Mouse (Mus musculus) forebrain, embryonic 14.5 days (tissue): ENCODE results near the gene Rbms3. TPM values are rescaled to one million over a fixed set of nuclear protein-coding genes. Genes with fewer than 3 reads are reported as not detected.

ENCODE experiments used
- ATAC-seq: fragments of 200-750 bp; cut with Nextera tagmentation; 2 replicates; pipeline ENCODE4 v1.8.0; 2017; ENCODE audit warnings: mild to moderate bottlenecking, moderate library complexity
- DNase-seq: peaks from one replicate; pipeline ENCODE4 v3.0.0-alpha.2; 2015; ENCODE audit warnings: low spot score
- H3K27ac ChIP-seq: fragments of 300-500 bp; sonication (generic); 2 replicates; pipeline ENCODE4 v1.5.1; 2014; ENCODE audit warnings: low read depth, mild to moderate bottlenecking, control low read depth, low read length, moderate library complexity
- H3K27me3 ChIP-seq: fragments of 300-500 bp; sonication (generic); replicated peaks from 2 replicates; pipeline ENCODE4 v1.6.1; 2014; ENCODE audit warnings: low read length, control low read depth, mixed read lengths; ENCODE audit not compliant: control insufficient read depth, insufficient read depth
- H3K36me3 ChIP-seq: fragments of 300-500 bp; sonication (generic); 2 replicates; pipeline ENCODE4 v1.6.1; 2014; ENCODE audit warnings: low read length, control low read depth; ENCODE audit not compliant: control insufficient read depth, insufficient read depth
- H3K4me1 ChIP-seq: fragments of 300-500 bp; sonication (generic); 2 replicates; pipeline ENCODE4 v1.6.1; 2014; ENCODE audit warnings: antibody characterized with exemption, low read length, control low read depth; ENCODE audit not compliant: control insufficient read depth, insufficient read depth
- H3K4me2 ChIP-seq: fragments of 300-500 bp; sonication (generic); 2 replicates; pipeline ENCODE4 v1.6.1; 2014; ENCODE audit warnings: mild to moderate bottlenecking, control low read depth, low read length
- H3K4me3 ChIP-seq: fragments of 300-500 bp; sonication (generic); 2 replicates; pipeline ENCODE4 v1.5.1; 2014; ENCODE audit warnings: low read depth, low read length, control low read depth
- H3K9ac ChIP-seq: fragments of 300-500 bp; sonication (generic); 2 replicates; pipeline ENCODE4 v1.6.1; 2014; ENCODE audit warnings: mild to moderate bottlenecking, low read length, control low read depth, moderate library complexity
- H3K9me3 ChIP-seq: fragments of 300-500 bp; sonication (generic); replicated peaks from 2 replicates; pipeline ENCODE4 v1.6.1; 2016; ENCODE audit warnings: low read length, control low read depth, mixed read lengths; ENCODE audit not compliant: control insufficient read depth
- WGBS: fragments of 180-500 bp; shearing (Covaris S2); extraction: QIAGEN DNeasy Blood & Tissue Kit; methylation state at CpG from one replicate; pipeline ENCODE4 v1.1.7; 2014; 5-methylcytosine and 5-hydroxymethylcytosine counted together
- polyA plus RNA-seq: library from polyadenylated mRNA; unstranded; fragments of >200 nt; fragmentation: Nextera tagmentation; extraction: Ambion mirVana; gene quantifications from 2 replicates; pipeline ENCODE4 v1.2.1, GENCODE M21; 2014

Rbms3 gene
- polyA plus RNA-seq, 1 experiment from 2014 or later: 13.8 TPM

GRCm38 (mm10) chr9:117041291-117041992, 588.3 kb downstream of the Rbms3 start:
- Histone ChIP-seq H3K27me3 (no peaks in the 10 kb centered on the region), H3K9ac (no peak overlapping the region), H3K9me3 (no peaks in the 10 kb centered on the region), H3K27ac (no peak overlapping the region), H3K4me3 (no peak overlapping the region), H3K36me3 (no peaks in the 10 kb centered on the region), H3K4me1 (no peaks in the 10 kb centered on the region), H3K4me2 (no peak overlapping the region)
- ATAC-seq (no peak), DNase-seq (no peak)

GRCm38 (mm10) chr9:117039941-117040453, 589.7 kb downstream of the Rbms3 start:
- ATAC-seq: 0 out of 2 replicates have a peak, but pooled peaks have one; percentile 32
- WGBS: 44% methylated on average over 6 of the region's 6 CpGs
- Histone ChIP-seq H3K4me1 (no peaks in the 10 kb centered on the region), H3K4me2 (no peak overlapping the region), H3K9ac (no peak overlapping the region), H3K27ac (no peak overlapping the region), H3K4me3 (no peak overlapping the region), H3K27me3 (no peaks in the 10 kb centered on the region), H3K9me3 (no peaks in the 10 kb centered on the region), H3K36me3 (no peaks in the 10 kb centered on the region)
- DNase-seq: peak; percentile 44

GRCm38 (mm10) chr9:117032690-117033089, 597.0 kb downstream of the Rbms3 start:
- H3K4me2 ChIP-seq: no peak overlapping the region
- no peak for DNase-seq
- H3K27me3 ChIP-seq: no peaks in the 10 kb centered on the region
- H3K9me3 ChIP-seq: peaks cover 4% of the 10 kb centered on the region; the same call in 1 of the 2 replicates
- H3K4me3 ChIP-seq: no peak overlapping the region
- no peak overlapping the region for H3K9ac ChIP-seq
- no peaks in the 10 kb centered on the region for H3K4me1 ChIP-seq
- H3K27ac ChIP-seq: no peak overlapping the region
- 97% methylated on average over 1 of the region's 1 CpGs for WGBS
- no peaks in the 10 kb centered on the region for H3K36me3 ChIP-seq
- no peak for ATAC-seq

GRCm38 (mm10) chr9:117031237-117031636, 598.5 kb downstream of the Rbms3 start:
- Histone ChIP-seq H3K4me1 (no peaks in the 10 kb centered on the region), H3K27me3 (no peaks in the 10 kb centered on the region), H3K4me3 (no peak overlapping the region), H3K9me3 (peaks cover 4% of the 10 kb centered on the region; the same call in 1 of the 2 replicates), H3K27ac (no peak overlapping the region), H3K9ac (no peak overlapping the region), H3K4me2 (no peak overlapping the region), H3K36me3 (no peaks in the 10 kb centered on the region)
- DNase-seq (no peak), ATAC-seq (no peak)
- WGBS: 73% methylated on average over 11 of the region's 11 CpGs

GRCm38 (mm10) chr9:117030837-117031236, 598.9 kb downstream of the Rbms3 start:
- Histone ChIP-seq H3K9ac (no peak overlapping the region), H3K27me3 (no peaks in the 10 kb centered on the region), H3K4me3 (no peak overlapping the region), H3K4me2 (no peak overlapping the region), H3K27ac (no peak overlapping the region), H3K36me3 (no peaks in the 10 kb centered on the region), H3K9me3 (peaks cover 4% of the 10 kb centered on the region; the same call in 1 of the 2 replicates), H3K4me1 (no peaks in the 10 kb centered on the region)
- ATAC-seq (no peak), DNase-seq (peak; percentile 52)
- WGBS: 39% methylated on average over 6 of the region's 6 CpGs

GRCm38 (mm10) chr9:117029953-117030352, 599.8 kb downstream of the Rbms3 start:
- no peak for DNase-seq
- no peak for ATAC-seq
- Histone ChIP-seq H3K4me2 (no peak overlapping the region), H3K36me3 (no peaks in the 10 kb centered on the region), H3K4me1 (no peaks in the 10 kb centered on the region), H3K9me3 (peaks cover 4% of the 10 kb centered on the region; the same call in 1 of the 2 replicates), H3K27me3 (no peaks in the 10 kb centered on the region), H3K9ac (no peak overlapping the region), H3K4me3 (no peak overlapping the region), H3K27ac (no peak overlapping the region)
- 83% methylated on average over 1 of the region's 1 CpGs for WGBS

- no peak for DNase-seq
- no peak overlapping the region for H3K9ac ChIP-seq
- WGBS: 89% methylated on average over 4 of the region's 4 CpGs
- H3K4me3 ChIP-seq: no peak overlapping the region
- no peaks in the 10 kb centered on the region for H3K4me1 ChIP-seq
- no peak overlapping the region for H3K4me2 ChIP-seq
- no peak overlapping the region for H3K27ac ChIP-seq
- H3K36me3 ChIP-seq: no peaks in the 10 kb centered on the region
- ATAC-seq: no peak
- H3K27me3 ChIP-seq: no peaks in the 10 kb centered on the region
- no peaks in the 10 kb centered on the region; the same call in 1 of the 2 replicates for H3K9me3 ChIP-seq
Measured at GRCm38 (mm10) chr9:117028586-117028985, 601.1 kb downstream of the Rbms3 start.

- Histone ChIP-seq H3K4me2 (no peak overlapping the region), H3K9me3 (no peaks in the 10 kb centered on the region), H3K4me1 (no peaks in the 10 kb centered on the region), H3K9ac (no peak overlapping the region), H3K4me3 (no peak overlapping the region), H3K27me3 (no peaks in the 10 kb centered on the region), H3K27ac (no peak overlapping the region), H3K36me3 (no peaks in the 10 kb centered on the region)
- 89% methylated on average over 6 of the region's 6 CpGs for WGBS
- ATAC-seq (no peak), DNase-seq (no peak)
Measured at GRCm38 (mm10) chr9:117022086-117022485, 607.6 kb downstream of the Rbms3 start.

GRCm38 (mm10) chr9:117021506-117021905, 608.2 kb downstream of the Rbms3 start:
- 86% methylated on average over 3 of the region's 3 CpGs for WGBS

More at GRCm38 (mm10) chr9:117021506-117021905, 608.2 kb downstream of the Rbms3 start:
- no peaks in the 10 kb centered on the region for H3K9me3 ChIP-seq
- H3K4me2 ChIP-seq: no peak overlapping the region
- no peak for ATAC-seq
- no peak overlapping the region for H3K27ac ChIP-seq
- no peak overlapping the region for H3K9ac ChIP-seq
- H3K4me3 ChIP-seq: no peak overlapping the region
- no peaks in the 10 kb centered on the region for H3K36me3 ChIP-seq
- H3K4me1 ChIP-seq: no peaks in the 10 kb centered on the region
- H3K27me3 ChIP-seq: no peaks in the 10 kb centered on the region
- no peak for DNase-seq
